Mouse (Mus musculus): ENCODE measurements around the gene Adgrg5.

Gene Adgrg5

GRCm38 (mm10) chr8:94923405-94923804 lies at the start of gene Adgrg5:
Gene Adgrg5, plus strand, starts transcription at chr8:94923694.
- DNase-seq (ENCODE audit: low read depth, low spot score) = no peak

DNA sequence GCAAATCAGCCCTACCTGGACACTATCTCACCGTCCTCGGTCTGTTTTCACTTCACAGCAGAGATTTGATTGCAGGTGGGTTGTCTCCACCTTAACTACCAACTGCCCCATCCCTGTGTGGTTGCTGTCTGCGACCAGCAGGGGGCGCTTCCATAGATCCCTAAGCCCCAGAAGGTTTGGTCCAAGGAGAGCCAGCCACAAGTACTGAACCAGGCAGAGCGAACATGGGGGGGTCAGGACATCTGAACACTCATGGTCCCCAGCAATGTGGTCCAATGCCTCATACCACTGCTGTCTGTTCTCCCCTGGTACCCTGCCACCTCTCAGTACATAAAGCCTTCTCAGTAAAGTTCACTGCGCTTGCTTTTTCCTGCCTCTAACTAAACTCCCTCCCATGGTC lies 49.1 kb upstream of the Adgrg5 start:
- DNase-seq (ENCODE audit: low read depth, low spot score) = peak; percentile 86

GRCm38 (mm10) chr8:94875096-94875870 lies 48.2 kb upstream of the Adgrg5 start:
- DNase-seq (ENCODE audit: low read depth, low spot score) = no peak

GRCm38 (mm10) chr8:94875871-94876150 lies 47.7 kb upstream of the Adgrg5 start:
- DNase-seq (ENCODE audit: low read depth, low spot score) = no peak

- DNase-seq (ENCODE audit: low read depth, low spot score) = peak; percentile 85
These were observed 47.2 kb upstream of the Adgrg5 start, which contains the start of gene Dok4 for GRCm38 (mm10) chr8:94876197-94876730. Gene Dok4, minus strand, starts transcription at chr8:94876330.

DNA sequence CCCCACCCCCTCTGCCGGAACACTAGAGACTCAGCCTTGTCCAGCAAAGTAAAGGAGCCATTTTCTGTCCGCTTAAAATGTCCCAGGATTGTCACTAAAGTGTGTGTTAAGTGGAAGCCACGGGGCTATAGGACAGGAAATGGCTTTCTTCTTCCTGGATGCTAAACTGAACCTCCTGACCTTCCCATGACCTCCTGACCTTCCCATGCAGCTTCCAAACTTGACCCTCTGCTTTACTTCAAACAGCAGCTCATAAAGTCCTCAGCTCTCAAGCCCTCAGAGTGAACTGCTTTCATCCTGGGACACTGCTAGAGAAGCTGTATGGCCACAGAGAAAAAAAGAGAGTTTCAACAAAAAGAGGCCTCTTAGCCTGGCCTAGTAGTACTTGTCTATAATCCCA lies 46.7 kb upstream of the Adgrg5 start:
- peak; percentile 52 for DNase-seq (ENCODE audit: low read depth, low spot score)

GRCm38 (mm10) chr8:94880742-94881141 lies 42.8 kb upstream of the Adgrg5 start:
- no peak for DNase-seq (ENCODE audit: low read depth, low spot score)

- no peak for DNase-seq (ENCODE audit: low read depth, low spot score)
These were observed 35.0 kb upstream of the Adgrg5 start for GRCm38 (mm10) chr8:94888383-94889036.

GRCm38 (mm10) chr8:94892917-94893316 lies 30.6 kb upstream of the Adgrg5 start:
- no peak for DNase-seq (ENCODE audit: low read depth, low spot score)

- peak; percentile 89 for DNase-seq (ENCODE audit: low read depth, low spot score)
These were observed 24.2 kb upstream of the Adgrg5 start for GRCm38 (mm10) chr8:94899262-94899661.

- no peak for DNase-seq (ENCODE audit: low read depth, low spot score)
These were observed 22.9 kb upstream of the Adgrg5 start for GRCm38 (mm10) chr8:94900617-94901016.

GRCm38 (mm10) chr8:94901031-94901430 lies 22.5 kb upstream of the Adgrg5 start:
- no peak for DNase-seq (ENCODE audit: low read depth, low spot score)

- DNase-seq (ENCODE audit: low read depth, low spot score) = no peak
These were observed 19.8 kb upstream of the Adgrg5 start for GRCm38 (mm10) chr8:94903709-94904108.

GRCm38 (mm10) chr8:94904450-94905175 lies 18.9 kb upstream of the Adgrg5 start:
- no peak for DNase-seq (ENCODE audit: low read depth, low spot score)

- no peak for DNase-seq (ENCODE audit: low read depth, low spot score)
These were observed 15.7 kb upstream of the Adgrg5 start for GRCm38 (mm10) chr8:94907591-94908300.

GRCm38 (mm10) chr8:94908847-94909246 lies 14.6 kb upstream of the Adgrg5 start:
- DNase-seq (ENCODE audit: low read depth, low spot score) = peak; percentile 89

DNA sequence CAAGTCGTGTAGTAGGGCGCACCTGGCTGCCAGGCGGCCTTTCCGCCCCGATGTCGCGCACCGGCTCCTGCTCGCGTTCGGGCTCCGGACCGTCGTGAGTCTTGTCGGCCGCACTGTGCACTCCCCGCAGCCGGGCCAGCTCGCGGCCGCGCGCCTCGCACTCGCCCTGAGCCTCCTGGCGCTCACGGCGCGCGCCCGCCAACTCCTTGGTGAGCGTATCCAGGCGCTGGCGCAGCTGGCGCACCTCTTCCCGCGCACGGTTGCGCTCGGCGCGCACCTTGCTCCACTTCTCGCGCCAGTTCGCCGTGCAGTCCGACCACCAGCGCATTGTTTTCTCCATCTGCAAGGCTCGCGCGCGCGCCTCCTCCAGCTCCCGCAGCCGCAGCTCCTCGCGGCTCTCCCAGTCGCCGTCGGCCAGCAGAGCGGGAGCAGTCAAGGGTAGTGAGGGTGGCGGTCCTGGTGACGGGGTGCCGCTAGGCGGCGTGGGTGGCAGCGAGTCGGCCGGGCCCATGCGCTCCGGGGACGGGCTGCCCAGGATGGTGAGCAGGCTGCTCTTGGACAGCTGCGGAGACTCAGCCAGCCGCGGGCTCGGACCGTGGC lies 10.3 kb upstream of the Adgrg5 start:
- DNase-seq (ENCODE audit: low read depth, low spot score) = peak; percentile 89

DNA sequence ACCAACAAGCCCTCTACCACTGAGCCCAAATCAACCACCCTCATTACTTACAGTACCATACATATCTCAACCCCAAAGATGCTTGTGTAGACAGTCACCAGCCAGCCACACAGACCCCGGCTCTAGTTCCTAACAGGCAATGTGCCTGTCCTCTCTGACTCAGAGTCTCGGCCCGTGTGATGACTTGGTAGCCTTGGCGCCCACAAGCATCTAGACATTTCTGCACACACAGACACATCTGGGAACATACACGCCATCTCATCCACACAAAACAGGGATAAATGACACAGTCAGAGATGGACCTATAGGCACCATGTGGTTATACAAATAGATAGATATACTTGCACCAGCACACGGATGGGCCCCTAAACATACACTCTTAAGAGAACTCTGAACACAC lies 9.2 kb upstream of the Adgrg5 start:
- no peak for DNase-seq (ENCODE audit: low read depth, low spot score)

DNA sequence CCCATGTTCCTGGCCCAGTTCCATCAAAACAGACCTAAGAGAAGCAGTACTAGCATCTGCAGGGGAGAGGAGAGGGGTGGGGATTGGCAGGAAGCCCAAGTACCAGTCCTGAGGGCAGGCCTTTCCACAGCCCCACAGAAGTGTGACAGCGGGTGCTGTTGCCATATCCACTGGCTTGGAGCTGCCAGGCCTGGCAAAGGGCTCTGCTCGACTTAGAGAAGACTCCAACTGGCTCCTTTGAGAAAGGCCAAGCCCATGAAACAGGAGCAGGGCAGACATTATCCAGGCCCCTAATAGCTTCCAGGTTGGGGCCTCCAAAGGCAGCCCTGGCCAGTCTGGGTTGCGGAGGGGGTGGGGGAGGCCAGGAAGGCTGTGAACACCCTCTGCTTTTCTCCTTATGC lies 8.8 kb upstream of the Adgrg5 start:
- no peak for DNase-seq (ENCODE audit: low read depth, low spot score)

DNA sequence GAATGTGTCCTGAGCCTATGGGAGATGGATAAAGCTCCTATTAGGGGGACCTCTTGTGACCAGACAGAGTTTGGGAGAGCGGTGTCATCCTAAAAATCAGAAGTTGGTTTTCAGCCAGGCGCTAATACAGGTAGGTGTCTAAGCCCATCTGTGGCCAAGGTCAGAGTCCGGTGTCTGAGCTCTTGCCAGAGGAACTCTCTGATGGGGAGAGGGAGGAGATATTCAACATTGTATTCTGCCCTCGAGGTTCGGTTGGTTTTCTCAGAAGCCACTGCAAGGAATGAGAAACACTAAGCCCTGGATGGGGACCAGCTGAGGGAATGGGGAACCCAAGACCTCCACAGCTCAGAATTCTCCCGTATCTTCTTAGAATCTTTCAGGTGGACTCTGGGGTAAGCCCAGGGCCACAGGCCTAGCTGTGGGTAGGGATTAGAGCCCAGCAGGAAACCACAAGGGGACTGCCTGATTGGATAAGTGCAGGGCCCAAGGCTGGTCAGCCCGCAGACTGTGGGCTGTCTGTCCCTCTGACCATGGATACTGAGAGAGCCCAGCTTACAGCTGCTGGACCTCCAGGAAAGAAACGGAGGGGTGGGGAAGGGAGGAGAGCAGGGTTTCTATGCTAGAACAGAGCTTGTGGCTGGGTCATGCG lies 7.1 kb upstream of the Adgrg5 start:
- no peak for DNase-seq (ENCODE audit: low read depth, low spot score)

- no peak for DNase-seq (ENCODE audit: low read depth, low spot score)
These were observed 6.6 kb upstream of the Adgrg5 start for GRCm38 (mm10) chr8:94916960-94917324.
